Mouse (Mus musculus) natural killer cell, adult 2 months (primary cell): ENCODE data around the gene Doc2b.

Experiments used
- DNase-seq, 2 experiments: peaks; one replicate each; pipeline ENCODE4 v3.0.0; 2022; ENCODE audit warnings: low spot score in 2 of 2

Gene Doc2b

GRCm38 (mm10) chr11:75793351-75793750 is 2.5 kb downstream of the Doc2b start:
- DNase-seq = no peak

DNA sequence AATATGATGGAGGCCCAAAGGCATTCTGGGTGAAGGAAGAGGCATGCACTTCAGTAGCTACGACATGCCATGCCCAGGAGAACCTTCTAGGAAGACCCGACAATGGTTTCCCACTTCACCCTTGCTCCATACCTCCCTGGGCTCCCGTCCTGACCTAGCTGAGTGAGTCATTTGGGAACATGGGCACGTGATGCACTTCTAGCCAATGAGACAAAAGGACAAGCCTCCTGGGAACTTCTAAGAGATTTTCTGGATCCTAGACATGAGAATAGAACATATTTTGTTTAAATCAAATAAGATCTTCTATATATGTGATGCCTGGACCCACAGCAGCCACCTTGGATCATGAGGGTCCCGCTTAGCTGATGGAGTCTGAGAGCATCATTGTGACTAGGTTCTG is 3.3 kb downstream of the Doc2b start:
- no peak for DNase-seq

GRCm38 (mm10) chr11:75785897-75786296 is 10.0 kb downstream of the Doc2b start:
- no peak for DNase-seq

GRCm38 (mm10) chr11:75783799-75784198 is 12.1 kb downstream of the Doc2b start:
- DNase-seq = no peak

DNA sequence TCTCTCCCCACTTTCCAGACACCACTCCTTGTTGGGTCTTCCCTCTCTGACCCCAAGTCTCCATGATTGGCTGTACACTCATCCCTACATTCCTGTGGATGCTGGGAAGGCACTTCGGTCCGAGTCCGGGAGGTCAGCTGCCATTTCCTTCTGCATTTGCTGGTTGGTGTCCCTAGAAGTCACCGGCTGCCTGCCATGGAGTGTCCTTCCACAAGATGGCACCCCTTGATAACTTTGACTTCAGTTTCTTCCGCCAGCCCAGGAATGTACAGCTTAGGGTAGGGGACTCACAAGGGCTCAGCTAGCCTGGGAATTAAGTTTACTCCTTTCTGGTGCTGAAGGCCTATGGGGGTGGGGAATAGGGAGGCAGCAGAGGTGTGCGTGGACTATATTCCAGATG is 13.9 kb downstream of the Doc2b start:
- peak; percentile 28 to 54 for DNase-seq

- DNase-seq = no peak
Observed at GRCm38 (mm10) chr11:75775919-75776318, 19.9 kb downstream of the Doc2b start.

GRCm38 (mm10) chr11:75772562-75772961 is 23.3 kb downstream of the Doc2b start:
- DNase-seq = no peak

GRCm38 (mm10) chr11:75769206-75769605 is 26.6 kb downstream of the Doc2b start:
- peak; percentile 79 to 84 for DNase-seq

- DNase-seq = no peak
Observed at GRCm38 (mm10) chr11:75768091-75768989, 27.5 kb downstream of the Doc2b start.

DNA sequence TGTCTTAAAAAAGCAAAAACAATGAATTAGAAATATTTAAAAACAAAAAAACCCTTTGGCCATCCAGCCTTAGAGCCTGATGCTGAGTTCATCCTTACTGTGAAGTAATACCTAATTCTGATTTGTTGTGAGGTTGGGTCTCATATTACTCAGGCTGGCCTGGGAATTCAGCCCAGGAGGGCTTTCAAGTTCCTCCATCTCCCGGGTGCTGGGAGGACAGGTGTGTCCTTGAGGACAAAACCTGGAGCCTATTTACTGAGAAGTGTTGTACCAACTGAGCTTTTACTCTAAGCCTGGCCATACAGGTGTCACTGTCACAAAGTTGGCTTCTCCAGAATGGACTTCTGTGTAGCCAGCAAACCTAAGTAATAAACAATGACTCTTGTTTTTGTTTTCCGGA is 28.8 kb downstream of the Doc2b start:
- no peak for DNase-seq

DNA sequence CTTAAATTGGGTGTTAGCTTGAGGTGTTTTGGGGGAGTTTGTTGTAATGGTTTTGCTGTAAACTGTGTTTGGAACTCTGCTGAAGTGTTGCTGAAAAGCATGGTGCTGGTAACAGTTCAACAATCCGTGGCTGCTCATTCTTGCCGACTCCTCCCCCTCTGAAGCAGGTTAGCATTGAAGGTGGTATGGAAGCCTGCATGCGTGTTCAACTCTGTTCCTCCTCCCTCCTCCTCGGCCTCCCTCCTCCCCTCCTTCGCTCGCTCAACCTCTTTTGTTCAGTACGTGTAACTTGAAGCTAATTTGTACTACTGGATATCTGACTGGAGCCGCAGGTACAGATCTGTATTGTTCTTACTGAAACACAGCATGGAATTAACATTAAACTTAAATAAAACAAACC is 30.7 kb downstream of the Doc2b start:
- DNase-seq = no peak

DNA sequence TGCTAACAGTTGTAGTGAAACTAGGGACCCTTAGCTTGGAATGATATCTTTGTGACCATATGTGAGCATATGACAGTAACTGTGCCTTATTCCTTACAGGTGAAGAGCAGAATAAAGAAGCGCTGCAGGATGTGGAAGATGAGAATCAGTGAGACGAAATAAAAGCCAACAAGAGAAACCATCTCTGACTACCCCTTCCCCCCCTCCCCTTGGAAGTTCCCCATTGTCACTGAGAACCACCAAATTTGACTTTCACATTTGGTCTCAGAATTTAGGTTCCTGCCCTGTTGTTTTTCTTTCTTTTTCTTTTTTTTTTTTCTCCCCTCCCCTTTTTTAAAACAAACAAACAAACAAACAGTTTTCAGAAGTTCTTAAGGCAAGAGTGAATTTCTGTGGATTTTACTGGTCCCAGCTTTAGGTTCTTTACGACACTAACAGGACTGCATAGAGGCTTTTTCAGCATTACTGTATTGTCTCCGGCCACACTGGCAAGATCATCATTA is 31.3 kb downstream of the Doc2b start:
- no peak for DNase-seq

DNA sequence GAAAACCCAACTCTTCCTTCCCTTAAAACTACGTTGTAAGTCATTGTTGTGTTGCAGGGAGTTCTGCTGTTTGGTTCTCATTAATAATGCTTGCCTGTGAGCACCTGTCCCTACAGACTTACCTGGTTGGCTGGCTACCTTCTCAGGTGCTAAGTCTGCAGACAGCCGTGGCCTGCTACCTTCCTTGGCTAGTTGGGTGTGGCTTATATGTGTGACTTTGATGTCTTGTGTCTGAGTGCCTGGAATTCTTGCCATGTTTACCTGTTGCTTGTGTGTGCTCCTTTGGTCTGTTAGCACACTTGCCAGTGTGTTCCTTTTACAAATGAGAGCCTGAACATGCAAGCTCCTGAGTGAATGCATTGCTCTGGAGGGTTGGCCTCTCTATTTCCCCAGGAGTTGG is 33.1 kb downstream of the Doc2b start:
- no peak for DNase-seq

DNA sequence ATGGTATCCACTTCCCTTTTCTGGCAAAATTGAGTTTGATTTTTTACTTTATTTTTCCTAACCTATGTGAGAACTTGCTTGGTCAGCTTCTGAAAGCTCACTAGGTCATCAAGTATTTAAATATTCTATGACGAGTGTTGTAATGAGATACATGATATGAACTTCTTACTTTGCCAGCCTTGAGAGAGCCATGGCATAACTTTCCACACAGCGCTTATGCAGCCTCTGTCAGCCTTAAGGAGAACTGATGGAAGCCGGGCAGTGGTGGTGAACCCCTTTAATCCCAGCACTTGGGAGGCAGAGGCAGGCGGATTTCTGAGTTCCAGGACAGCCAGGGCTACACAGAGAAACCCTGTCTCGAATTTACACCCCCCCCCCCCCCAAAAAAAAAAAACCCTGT is 35.1 kb downstream of the Doc2b start:
- no peak for DNase-seq

- no peak for DNase-seq
Observed at GRCm38 (mm10) chr11:75758553-75758952, 37.3 kb downstream of the Doc2b start.

- DNase-seq = peak in 1 of 2 experiments; percentile 33
Observed at GRCm38 (mm10) chr11:75756687-75757086, 39.2 kb downstream of the Doc2b start.

DNA sequence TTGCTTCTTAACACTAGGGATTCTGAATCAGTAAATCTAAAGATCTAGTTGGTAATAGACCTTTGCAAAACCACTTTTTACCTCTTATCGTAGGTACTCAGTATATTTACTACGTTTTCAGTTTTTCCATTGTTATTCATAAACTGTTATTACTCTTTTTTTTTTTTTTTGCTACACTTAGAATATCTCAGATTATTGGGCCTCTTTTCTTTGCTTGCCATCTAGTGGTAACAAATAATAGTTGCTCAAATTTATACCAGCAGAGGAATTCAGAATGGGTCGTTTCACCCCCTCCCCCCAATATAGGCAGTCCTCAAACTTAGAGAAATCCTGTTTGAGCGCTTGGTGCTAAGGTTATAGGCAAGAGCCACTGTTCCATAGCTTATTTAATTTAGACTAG is 44.8 kb downstream of the Doc2b start:
- no peak for DNase-seq

GRCm38 (mm10) chr11:75750537-75750936 is 45.3 kb downstream of the Doc2b start:
- DNase-seq = no peak

GRCm38 (mm10) chr11:75744761-75745160 is 51.1 kb downstream of the Doc2b start:
- no peak for DNase-seq

- no peak for DNase-seq
Observed at GRCm38 (mm10) chr11:75741615-75742014, 54.2 kb downstream of the Doc2b start.

DNA sequence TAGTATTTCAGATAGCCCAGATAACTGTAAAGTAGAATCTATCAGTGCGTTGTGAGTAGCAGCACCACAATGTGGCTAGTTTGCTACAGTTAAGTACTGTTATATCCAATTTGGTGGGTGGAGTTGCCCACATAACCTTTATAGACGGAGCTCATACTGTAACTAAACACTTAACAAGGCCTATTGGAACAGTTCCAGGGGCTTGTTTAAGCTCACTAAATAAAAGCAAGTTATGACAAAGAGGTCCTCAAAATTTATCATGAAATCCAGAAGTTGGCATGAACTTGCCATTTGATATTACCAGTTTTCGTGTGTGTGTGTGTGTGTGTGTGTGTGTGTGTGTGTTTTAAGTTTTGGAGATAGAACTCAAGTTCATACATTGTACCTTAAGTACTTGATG is 55.6 kb downstream of the Doc2b start:
- DNase-seq = no peak

DNA sequence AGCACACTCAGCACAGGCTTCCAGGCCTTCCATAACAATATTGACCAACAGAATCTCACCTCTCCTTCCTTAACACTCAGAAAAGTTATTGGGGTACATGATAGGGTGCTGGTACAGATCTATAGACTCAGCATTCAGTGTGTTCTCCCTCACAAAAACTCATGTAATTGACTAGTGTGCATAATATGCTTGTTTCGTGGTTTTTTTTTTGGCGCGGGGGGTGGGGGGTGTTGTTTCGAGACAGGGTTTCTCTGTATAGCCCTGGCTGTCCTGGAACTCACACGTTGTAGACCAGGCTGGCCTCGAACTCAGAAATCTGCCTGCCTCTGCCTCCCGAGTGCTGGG is 57.4 kb downstream of the Doc2b start:
- no peak for DNase-seq

DNA sequence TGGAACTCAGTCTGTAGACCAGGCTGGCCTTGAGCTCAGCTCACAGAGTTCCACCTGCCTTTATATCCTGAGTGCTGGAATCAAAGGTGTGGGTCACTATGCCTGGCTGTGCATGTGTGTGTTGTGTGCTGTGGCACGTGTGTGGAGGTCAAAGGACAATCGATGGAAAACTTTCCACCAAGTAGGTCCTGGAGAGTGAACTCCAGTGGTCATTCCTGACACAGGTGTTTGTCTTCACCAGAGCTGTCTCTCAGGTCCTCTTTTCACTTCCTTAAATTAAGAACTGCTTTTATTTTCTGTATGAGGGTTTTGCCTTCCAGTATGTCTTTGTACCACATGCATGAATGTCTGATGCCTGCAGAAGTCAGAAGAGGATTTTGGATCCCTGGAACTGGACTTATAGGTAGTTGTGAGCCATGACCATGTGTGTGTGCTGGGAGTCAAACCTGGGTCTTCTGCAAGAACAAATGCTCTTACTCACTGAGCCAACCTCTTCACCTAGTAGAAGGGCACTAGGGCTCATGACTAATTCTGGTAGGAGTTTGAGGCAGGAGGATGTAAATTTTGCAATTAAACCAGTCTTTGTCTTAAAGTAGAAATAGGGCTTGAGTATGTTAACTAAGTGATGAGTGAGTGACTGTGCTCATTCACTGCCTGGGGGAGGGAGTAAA is 57.9 kb downstream of the Doc2b start:
- peak in 1 of 2 experiments; percentile 16 for DNase-seq
